Mouse (Mus musculus): ENCODE data around the gene Gm21958.

The Gm21958 gene

GRCm38 (mm10) chr3:54714253-54714652 lies at the start of gene Gm21958:
Gm21958 (minus strand) TSS chr3:54714353.
- DNase-seq (ENCODE audit: low spot score): no peak

GRCm38 (mm10) chr3:54761258-54761657 lies 47.1 kb upstream of the Gm21958 start:
- no peak for DNase-seq (ENCODE audit: low spot score)

GRCm38 (mm10) chr3:54760321-54761115 lies 46.4 kb upstream of the Gm21958 start:
- no peak for DNase-seq (ENCODE audit: low spot score)

GRCm38 (mm10) chr3:54759211-54759610 lies 45.1 kb upstream of the Gm21958 start:
- DNase-seq (ENCODE audit: low spot score): no peak

GRCm38 (mm10) chr3:54757446-54757845 lies 43.3 kb upstream of the Gm21958 start:
- DNase-seq (ENCODE audit: low spot score): no peak

GRCm38 (mm10) chr3:54756058-54756457 lies 41.9 kb upstream of the Gm21958 start:
- DNase-seq (ENCODE audit: low spot score): no peak

GRCm38 (mm10) chr3:54755145-54756041 lies 41.2 kb upstream of the Gm21958 start, which contains the start of gene Smad9:
Smad9 (plus strand) TSS chr3:54755582.
- DNase-seq (ENCODE audit: low spot score): peak; percentile 21

GRCm38 (mm10) chr3:54753411-54753810 lies 39.3 kb upstream of the Gm21958 start:
- DNase-seq (ENCODE audit: low spot score): no peak

GRCm38 (mm10) chr3:54745799-54746198 lies 31.6 kb upstream of the Gm21958 start:
- no peak for DNase-seq (ENCODE audit: low spot score)

GRCm38 (mm10) chr3:54741965-54742364 lies 27.8 kb upstream of the Gm21958 start:
- no peak for DNase-seq (ENCODE audit: low spot score)

- no peak for DNase-seq (ENCODE audit: low spot score)
Measured at GRCm38 (mm10) chr3:54737317-54737716, 23.2 kb upstream of the Gm21958 start.

GRCm38 (mm10) chr3:54736101-54736927 lies 22.2 kb upstream of the Gm21958 start:
- no peak for DNase-seq (ENCODE audit: low spot score)

GRCm38 (mm10) chr3:54735247-54736046 lies 21.3 kb upstream of the Gm21958 start, which contains the start of the genes Exosc8 and Alg5:
Exosc8 (minus strand) TSS chr3:54735393.
Alg5 (plus strand) TSS chr3:54735539.
- DNase-seq (ENCODE audit: low spot score): peak; percentile 98

GRCm38 (mm10) chr3:54734411-54735246 lies 20.5 kb upstream of the Gm21958 start:
- DNase-seq (ENCODE audit: low spot score): peak; percentile 83

GRCm38 (mm10) chr3:54732371-54732770 lies 18.2 kb upstream of the Gm21958 start:
- DNase-seq (ENCODE audit: low spot score): no peak

- no peak for DNase-seq (ENCODE audit: low spot score)
Measured at GRCm38 (mm10) chr3:54731626-54732150, 17.5 kb upstream of the Gm21958 start.

GRCm38 (mm10) chr3:54728100-54728499 lies 13.9 kb upstream of the Gm21958 start:
- DNase-seq (ENCODE audit: low spot score): no peak

- no peak for DNase-seq (ENCODE audit: low spot score)
Measured at GRCm38 (mm10) chr3:54727588-54727987, 13.4 kb upstream of the Gm21958 start.

- DNase-seq (ENCODE audit: low spot score): no peak
Measured at GRCm38 (mm10) chr3:54725344-54725743, 11.2 kb upstream of the Gm21958 start.
